Mouse (Mus musculus) midbrain, embryonic 15.5 days (tissue): Measurements from ENCODE around the gene Gns. TPM values are rescaled to one million over a fixed set of nuclear protein-coding genes. Genes with fewer than 3 reads are reported as not detected.

Experiments
- ATAC-seq: fragments of 200-750 bp; cut with Nextera tagmentation; replicated peaks from 2 replicates; pipeline ENCODE4 v1.8.0; 2017; ENCODE audit warnings: moderate TSS enrichment
- H3K27ac ChIP-seq: fragments of 300-500 bp; sonication (generic); 2 replicates; pipeline ENCODE4 v1.5.1; 2015; ENCODE audit warnings: mild to moderate bottlenecking, inconsistent platforms
- H3K27me3 ChIP-seq: fragments of 300-500 bp; sonication (generic); replicated peaks from 2 replicates; pipeline ENCODE4 v1.6.1; 2015; ENCODE audit warnings: inconsistent platforms
- H3K36me3 ChIP-seq: fragments of 300-500 bp; sonication (generic); replicated peaks from 2 replicates; pipeline ENCODE4 v1.6.1; 2015; ENCODE audit warnings: inconsistent platforms
- H3K4me1 ChIP-seq: fragments of 300-500 bp; sonication (generic); 2 replicates; pipeline ENCODE4 v1.6.1; 2015; ENCODE audit warnings: inconsistent platforms
- H3K4me2 ChIP-seq: fragments of 300-500 bp; sonication (generic); 2 replicates; pipeline ENCODE4 v1.6.1; 2015; ENCODE audit warnings: inconsistent platforms, mild to moderate bottlenecking, moderate library complexity
- H3K4me3 ChIP-seq: fragments of 300-500 bp; sonication (generic); 2 replicates; pipeline ENCODE4 v1.5.1; 2015; ENCODE audit warnings: mild to moderate bottlenecking, inconsistent platforms
- H3K9ac ChIP-seq: fragments of 300-500 bp; sonication (generic); 2 replicates; pipeline ENCODE4 v1.6.1; 2015; ENCODE audit warnings: mild to moderate bottlenecking, inconsistent platforms
- H3K9me3 ChIP-seq: fragments of 300-500 bp; sonication (generic); 2 replicates; pipeline ENCODE4 v1.6.1; 2016; ENCODE audit warnings: inconsistent platforms
- WGBS: fragments of 180-500 bp; shearing (Covaris S2); methylation state at CpG from one replicate; pipeline ENCODE4 v1.1.7; 2015; ENCODE audit warnings: mixed read lengths; 5-methylcytosine and 5-hydroxymethylcytosine counted together
- polyA plus RNA-seq: library from polyadenylated mRNA; unstranded; fragments of >200 nt; fragmentation: Nextera tagmentation; extraction: Ambion mirVana; gene quantifications from 2 replicates; pipeline ENCODE4 v1.2.1, GENCODE M21; 2015

The Gns gene
- polyA plus RNA-seq, 1 experiment from 2014 or later: 38.8 TPM

DNA sequence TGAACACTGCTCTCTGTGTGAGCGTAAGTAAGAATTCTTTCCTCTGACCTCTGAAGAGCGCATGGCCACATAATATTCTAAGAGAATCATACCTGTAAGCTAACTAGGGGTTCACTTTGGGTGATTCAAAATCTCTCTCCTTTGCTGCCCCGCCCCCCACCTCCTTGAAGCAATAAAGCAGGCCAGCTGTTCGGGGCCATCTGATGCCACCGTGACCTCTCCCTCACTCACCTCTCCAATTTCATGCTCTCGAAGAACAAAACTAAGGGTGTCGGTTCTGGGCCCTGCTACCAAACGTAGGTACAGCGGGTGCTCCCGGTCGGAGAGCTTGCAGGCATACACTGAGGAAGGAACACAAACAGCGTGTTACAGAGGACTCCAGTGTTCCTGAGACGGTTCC is 49.2 kb downstream of the Gns start:
- WGBS: 92% methylated on average over 13 of the region's 13 CpGs
- no peak overlapping the region for H3K9ac ChIP-seq
- H3K4me1 ChIP-seq: 0 out of 2 replicates have a peak, but pooled peaks cover 4% of the 10 kb centered on the region
- H3K9me3 ChIP-seq: no peaks in the 10 kb centered on the region
- no peak overlapping the region for H3K4me3 ChIP-seq
- ATAC-seq: no peak
- H3K36me3 ChIP-seq: no peaks in the 10 kb centered on the region
- H3K4me2 ChIP-seq: no peak overlapping the region
- no peak overlapping the region for H3K27ac ChIP-seq
- no peaks in the 10 kb centered on the region for H3K27me3 ChIP-seq

DNA sequence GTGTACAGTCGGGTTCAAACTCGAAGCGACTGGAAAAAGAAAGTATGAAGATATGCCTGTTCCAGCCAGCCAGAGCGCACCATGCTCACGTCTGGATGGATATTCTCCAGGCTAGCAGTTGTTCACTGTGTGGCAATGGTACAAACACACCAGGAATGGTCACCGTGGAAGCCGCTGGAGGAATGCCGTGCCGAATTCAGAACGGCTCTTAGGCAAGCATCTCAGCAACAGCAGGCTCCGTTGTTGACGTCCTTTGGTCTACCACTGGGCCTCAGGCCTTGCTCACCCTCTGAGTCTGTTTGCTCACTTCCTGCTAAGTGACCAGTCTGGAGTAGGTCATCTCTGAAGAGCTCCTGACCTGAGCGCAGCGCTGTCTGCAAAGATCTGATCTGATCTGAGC is 53.9 kb downstream of the Gns start:
- no peak overlapping the region for H3K4me3 ChIP-seq
- no peak overlapping the region for H3K4me2 ChIP-seq

DNA sequence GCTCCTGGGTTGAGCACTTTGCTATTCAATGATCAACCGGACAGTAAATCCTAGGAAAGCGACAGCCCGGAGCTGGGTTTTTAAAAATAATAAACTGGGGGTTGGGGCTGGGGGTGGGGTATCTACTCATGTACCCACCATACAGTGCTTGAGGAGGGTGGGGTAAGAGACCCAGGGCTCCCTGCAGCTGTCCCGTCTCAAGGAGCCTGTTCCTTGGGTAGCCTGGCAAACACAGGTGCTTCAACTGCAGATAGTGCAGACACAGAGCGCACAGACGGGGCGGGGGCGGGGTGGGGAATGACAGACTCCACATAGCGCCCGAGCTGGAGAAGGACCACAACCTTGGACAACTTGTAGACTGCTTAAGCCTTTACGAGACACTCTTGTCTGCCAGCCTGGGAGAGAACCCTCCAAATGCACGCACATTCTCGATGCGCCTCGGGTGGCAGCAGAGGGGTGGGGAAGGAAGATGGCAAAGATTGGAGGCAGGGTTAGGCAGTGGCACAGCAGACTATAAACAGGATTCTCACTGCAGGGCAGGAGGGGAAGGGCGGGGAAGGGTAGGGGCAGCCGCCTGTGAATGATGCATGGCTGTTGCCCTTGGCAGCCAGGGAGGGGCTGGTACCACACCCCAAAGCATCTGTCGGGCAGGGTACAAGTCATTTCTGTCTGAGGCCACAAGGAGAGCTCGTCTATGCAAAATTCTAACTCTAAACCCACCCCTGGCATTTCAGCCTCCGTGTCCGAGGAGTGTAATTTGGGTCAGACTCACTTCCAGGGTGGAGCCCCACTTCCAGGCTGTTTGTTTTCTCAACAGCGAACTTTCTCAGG is 55.0 kb downstream of the Gns start:
- Histone ChIP-seq H3K27me3 (no peaks in the 10 kb centered on the region), H3K36me3 (no peaks in the 10 kb centered on the region), H3K4me3 (no peak overlapping the region), H3K9ac (no peak overlapping the region), H3K4me2 (no peak overlapping the region), H3K4me1 (peaks cover 21% of the 10 kb centered on the region), H3K9me3 (no peaks in the 10 kb centered on the region), H3K27ac (no peak overlapping the region)
- ATAC-seq: no peak
- WGBS: 73% methylated on average over 22 of the region's 22 CpGs

More for the DNA sequence above, 53.9 kb downstream of the Gns start:
- Histone ChIP-seq H3K27me3 (no peaks in the 10 kb centered on the region), H3K9me3 (no peaks in the 10 kb centered on the region), H3K9ac (no peak overlapping the region), H3K36me3 (no peaks in the 10 kb centered on the region), H3K27ac (no peak overlapping the region), H3K4me1 (peaks cover 17% of the 10 kb centered on the region)
- ATAC-seq: no peak
- 75% methylated on average over 14 of the region's 14 CpGs for WGBS

DNA sequence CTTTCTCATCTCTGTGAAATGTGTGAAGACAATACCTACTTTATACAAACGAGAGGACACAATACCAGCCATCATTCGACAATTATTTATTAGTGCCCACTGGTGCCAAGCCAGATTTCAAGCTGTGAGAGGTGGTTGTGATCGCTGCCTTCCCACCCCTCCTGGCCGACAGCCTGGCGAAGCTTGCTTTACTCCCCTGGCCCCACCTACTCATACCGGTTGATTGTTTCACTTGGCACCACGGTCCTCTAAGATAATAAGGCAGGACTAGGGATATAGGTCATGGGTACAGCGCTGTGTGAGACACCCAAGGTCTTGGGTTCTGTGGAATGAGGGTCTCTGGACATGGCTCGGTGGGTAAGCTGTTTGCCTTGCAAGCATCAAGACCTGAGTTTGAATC is 56.1 kb downstream of the Gns start:
- ATAC-seq: no peak
- Histone ChIP-seq H3K4me2 (no peak overlapping the region), H3K27ac (no peak overlapping the region), H3K4me3 (no peak overlapping the region), H3K27me3 (no peaks in the 10 kb centered on the region), H3K9ac (no peak overlapping the region), H3K9me3 (no peaks in the 10 kb centered on the region), H3K36me3 (no peaks in the 10 kb centered on the region), H3K4me1 (peaks cover 21% of the 10 kb centered on the region)
- 78% methylated on average over 9 of the region's 9 CpGs for WGBS

DNA sequence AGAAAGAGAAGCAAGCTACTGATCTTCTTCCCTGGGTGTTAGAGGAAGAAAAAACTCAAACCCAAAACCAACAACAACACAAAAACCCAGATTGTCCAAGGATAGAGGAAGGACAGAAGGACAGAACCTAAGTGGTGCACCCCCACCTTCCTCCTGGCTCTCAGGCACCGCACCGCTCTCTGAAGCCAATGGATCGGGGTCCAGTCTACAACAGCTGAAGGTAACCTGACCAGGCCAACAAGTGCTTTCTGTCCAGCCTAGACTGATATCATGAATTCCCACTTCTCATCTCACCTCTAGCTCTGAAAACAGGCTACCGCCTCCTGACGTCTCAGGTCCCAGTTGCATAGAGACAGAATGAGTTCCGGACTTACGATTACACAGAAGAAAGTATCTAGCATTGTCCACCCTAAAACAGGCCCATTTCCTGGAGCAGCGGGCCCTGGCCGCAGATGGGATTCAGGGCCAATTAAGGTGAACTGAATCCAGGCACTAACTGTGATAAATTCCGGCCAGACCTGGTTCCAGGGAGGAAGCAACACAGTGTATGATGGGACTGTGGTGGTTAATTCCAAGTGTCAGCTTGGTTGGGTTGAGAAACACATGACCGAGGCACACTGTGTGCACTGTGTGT is 56.9 kb downstream of the Gns start:
- 93% methylated on average over 11 of the region's 11 CpGs for WGBS

DNA sequence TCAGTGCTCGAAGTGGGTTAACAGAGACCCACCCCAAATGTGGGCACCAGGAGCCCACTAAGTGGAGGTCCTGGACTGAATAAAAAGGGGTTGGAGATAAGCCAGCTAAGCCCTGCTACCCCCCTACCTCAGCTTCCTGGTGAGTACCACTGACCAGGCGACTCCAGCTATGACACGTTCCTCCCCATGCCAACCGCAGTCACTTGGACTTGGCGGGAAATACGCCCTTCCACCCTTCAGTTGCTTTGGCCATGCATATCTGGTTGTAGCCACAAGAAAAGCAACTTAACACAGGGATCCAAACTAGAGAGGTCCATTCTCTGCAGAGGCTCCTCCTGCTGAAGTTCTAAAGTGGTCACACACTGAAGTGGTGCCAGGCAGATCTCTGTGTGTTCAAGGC is 57.4 kb downstream of the Gns start:
- H3K27ac ChIP-seq: no peak overlapping the region
- no peak overlapping the region for H3K4me3 ChIP-seq
- peaks cover 17% of the 10 kb centered on the region for H3K4me1 ChIP-seq
- no peak for ATAC-seq
- no peak overlapping the region for H3K9ac ChIP-seq
- 93% methylated on average over 6 of the region's 6 CpGs for WGBS
- no peaks in the 10 kb centered on the region for H3K36me3 ChIP-seq
- H3K4me2 ChIP-seq: no peak overlapping the region
- H3K27me3 ChIP-seq: no peaks in the 10 kb centered on the region
- H3K9me3 ChIP-seq: no peaks in the 10 kb centered on the region

More for the DNA sequence above, 56.9 kb downstream of the Gns start:
- Histone ChIP-seq H3K4me3 (no peak overlapping the region), H3K36me3 (no peaks in the 10 kb centered on the region), H3K4me2 (no peak overlapping the region), H3K4me1 (peaks cover 18% of the 10 kb centered on the region), H3K27ac (no peak overlapping the region), H3K9ac (no peak overlapping the region), H3K9me3 (no peaks in the 10 kb centered on the region), H3K27me3 (no peaks in the 10 kb centered on the region)
- ATAC-seq: no peak

DNA sequence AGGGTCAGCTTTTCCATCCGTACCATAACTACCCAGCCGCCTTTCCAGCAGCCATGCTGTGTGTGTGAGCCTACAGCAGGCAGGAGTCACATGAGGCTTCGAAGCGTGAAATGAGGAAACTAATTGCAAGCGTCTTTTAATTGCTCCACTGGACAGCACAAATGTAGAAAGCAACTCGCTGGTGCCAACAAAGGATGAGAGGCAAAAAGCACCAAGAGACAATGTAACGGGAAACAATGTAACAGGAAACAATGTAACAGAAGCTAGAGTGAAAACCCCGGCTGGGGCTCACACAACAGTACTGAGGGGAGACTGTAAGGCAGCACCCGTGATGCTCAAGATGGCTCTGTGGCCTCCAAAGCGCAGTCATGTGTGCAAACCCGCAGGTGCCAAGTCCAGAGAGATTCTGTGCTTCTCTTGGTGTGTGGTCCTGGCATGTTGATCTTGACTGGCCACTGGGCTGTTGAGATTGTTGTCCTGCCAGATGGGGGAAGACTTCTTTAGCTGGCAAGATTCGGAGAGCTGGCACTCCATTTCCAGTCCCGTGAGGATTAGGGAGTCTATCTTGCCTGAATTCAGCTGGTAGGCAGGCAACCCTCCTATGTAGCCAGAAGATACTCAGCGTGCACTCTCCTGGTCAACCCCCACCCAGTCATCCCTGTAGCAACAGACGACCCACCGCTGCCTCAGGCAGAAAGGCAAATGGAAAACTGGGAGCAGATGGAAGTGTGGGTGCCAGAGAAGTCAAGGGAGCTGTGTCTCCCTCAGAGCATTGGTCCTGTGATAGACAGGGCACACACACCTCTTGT is 58.9 kb downstream of the Gns start:
- 34% methylated on average over 16 of the region's 16 CpGs for WGBS
- no peaks in the 10 kb centered on the region for H3K36me3 ChIP-seq
- H3K9me3 ChIP-seq: no peaks in the 10 kb centered on the region
- no peaks in the 10 kb centered on the region for H3K27me3 ChIP-seq
- no peak overlapping the region for H3K4me3 ChIP-seq
- H3K27ac ChIP-seq: peak overlapping the region; percentile 45
- peaks cover 17% of the 10 kb centered on the region for H3K4me1 ChIP-seq
- no peak; the same call in 1 of the 2 replicates for ATAC-seq
- no peak overlapping the region for H3K9ac ChIP-seq
- no peak overlapping the region for H3K4me2 ChIP-seq

DNA sequence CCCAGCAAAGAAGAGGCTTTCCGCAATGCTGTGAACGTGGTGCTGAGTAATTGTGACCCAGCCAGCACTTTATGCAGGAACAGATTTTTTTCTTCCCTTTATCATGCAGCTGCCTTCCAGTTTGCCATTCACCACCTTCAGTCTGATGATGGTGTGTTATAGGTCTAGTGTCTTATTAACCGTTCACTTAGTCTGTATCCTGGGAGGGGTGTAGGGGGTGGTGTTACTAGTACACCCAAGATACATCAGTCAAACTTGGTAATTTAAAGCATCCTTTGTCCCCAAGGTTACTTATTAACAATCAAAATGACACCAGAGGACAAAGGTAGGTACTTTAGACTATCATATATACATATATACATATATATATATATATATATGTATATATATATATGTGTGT is 59.6 kb downstream of the Gns start:
- WGBS: 73% methylated on average over 3 of the region's 3 CpGs
- Histone ChIP-seq H3K4me1 (peaks cover 17% of the 10 kb centered on the region), H3K9ac (no peak overlapping the region), H3K27ac (no peak overlapping the region), H3K4me2 (no peak overlapping the region), H3K27me3 (no peaks in the 10 kb centered on the region), H3K4me3 (no peak overlapping the region), H3K9me3 (no peaks in the 10 kb centered on the region), H3K36me3 (no peaks in the 10 kb centered on the region)
- no peak for ATAC-seq

DNA sequence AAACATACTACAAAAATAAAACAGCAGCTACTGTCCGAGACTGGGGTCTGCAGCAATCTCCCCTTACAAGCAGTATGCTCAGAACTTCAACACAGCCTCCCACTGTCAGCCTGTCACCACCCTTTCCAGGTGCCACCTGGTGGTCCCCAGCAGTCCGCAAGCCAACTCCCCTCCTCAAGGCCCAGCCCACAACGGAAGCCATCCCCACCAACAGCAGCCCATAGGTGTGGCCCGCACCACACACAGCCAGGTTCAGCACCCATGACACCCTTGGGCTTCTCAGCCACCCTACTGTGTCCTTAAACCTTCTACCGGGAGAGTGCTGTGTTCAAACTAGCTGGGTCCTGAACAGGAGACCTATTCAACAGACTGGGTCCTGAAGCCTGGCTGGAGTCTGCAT is 60.2 kb downstream of the Gns start:
- no peak overlapping the region for H3K27ac ChIP-seq
- H3K4me2 ChIP-seq: no peak overlapping the region
- WGBS: 93% methylated on average over 5 of the region's 5 CpGs
- no peaks in the 10 kb centered on the region for H3K9me3 ChIP-seq
- H3K27me3 ChIP-seq: no peaks in the 10 kb centered on the region
- H3K9ac ChIP-seq: no peak overlapping the region
- H3K4me3 ChIP-seq: no peak overlapping the region
- no peak for ATAC-seq
- peaks cover 18% of the 10 kb centered on the region for H3K4me1 ChIP-seq
- no peaks in the 10 kb centered on the region for H3K36me3 ChIP-seq

DNA sequence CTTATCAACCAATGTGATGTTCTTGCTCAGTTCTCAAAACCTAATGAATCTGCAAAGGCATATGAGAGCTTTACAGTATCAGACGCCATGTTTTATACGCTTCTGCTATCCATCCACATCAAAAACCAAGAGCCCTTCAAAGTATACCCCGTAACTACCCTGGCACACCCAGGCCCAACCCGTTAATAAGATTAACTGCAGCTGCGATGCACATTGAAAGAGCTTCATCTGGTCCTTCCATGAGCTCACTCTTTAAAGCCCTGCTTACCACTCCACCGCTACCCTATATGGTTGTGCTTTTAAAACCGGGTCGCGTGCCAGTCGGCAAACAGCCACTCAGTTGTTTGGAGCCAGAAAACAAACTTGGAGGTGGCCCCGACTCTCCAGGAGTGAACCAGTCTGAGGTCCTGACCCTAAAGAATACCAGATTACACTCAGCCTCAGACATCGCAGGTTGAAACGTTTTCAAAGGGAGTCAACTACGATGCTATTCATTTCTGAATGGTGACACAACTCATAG is 60.7 kb downstream of the Gns start:
- H3K4me1 ChIP-seq: peaks cover 18% of the 10 kb centered on the region
- H3K27me3 ChIP-seq: no peaks in the 10 kb centered on the region
- H3K4me2 ChIP-seq: no peak overlapping the region
- H3K9ac ChIP-seq: no peak overlapping the region
- H3K4me3 ChIP-seq: no peak overlapping the region
- H3K36me3 ChIP-seq: no peaks in the 10 kb centered on the region
- no peaks in the 10 kb centered on the region for H3K9me3 ChIP-seq
- WGBS: 81% methylated on average over 14 of the region's 14 CpGs
- no peak for ATAC-seq
- H3K27ac ChIP-seq: no peak overlapping the region

DNA sequence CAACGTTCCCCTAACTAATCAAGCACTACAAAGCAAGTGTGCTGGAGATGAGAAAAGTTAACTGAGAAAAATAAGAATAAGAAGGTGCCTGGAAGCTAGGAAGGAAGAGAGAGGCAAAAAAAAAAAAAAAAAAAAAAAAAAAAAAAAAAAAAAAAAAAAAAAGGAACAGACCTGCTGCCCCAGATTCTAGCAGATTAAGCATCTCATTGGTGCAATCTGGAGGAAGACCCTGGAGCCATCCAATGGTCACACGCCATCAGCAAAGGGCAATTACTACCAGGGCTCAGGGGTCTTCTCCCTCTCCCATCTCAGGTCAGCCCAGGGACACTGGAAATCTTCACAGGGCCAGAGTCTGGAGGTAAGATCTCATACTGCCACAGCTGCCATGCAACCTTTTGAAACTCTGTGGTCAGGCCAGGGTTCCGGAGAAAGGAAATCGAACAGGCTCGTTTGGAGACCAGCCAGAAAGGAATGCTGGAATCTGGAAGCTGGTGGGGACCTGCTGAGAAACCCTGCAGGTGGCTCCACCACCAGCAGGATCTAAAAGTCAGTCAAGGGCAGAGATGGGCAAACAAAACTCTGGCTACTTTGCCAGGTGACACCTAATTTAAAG is 61.7 kb downstream of the Gns start:
- ATAC-seq: no peak
- no peak overlapping the region for H3K9ac ChIP-seq
- no peak overlapping the region for H3K4me2 ChIP-seq
- H3K27me3 ChIP-seq: no peaks in the 10 kb centered on the region
- no peaks in the 10 kb centered on the region for H3K36me3 ChIP-seq
- H3K4me1 ChIP-seq: peaks cover 18% of the 10 kb centered on the region
- 45% methylated on average over 5 of the region's 5 CpGs for WGBS
- no peak overlapping the region for H3K4me3 ChIP-seq
- no peaks in the 10 kb centered on the region for H3K9me3 ChIP-seq
- H3K27ac ChIP-seq: no peak overlapping the region

DNA sequence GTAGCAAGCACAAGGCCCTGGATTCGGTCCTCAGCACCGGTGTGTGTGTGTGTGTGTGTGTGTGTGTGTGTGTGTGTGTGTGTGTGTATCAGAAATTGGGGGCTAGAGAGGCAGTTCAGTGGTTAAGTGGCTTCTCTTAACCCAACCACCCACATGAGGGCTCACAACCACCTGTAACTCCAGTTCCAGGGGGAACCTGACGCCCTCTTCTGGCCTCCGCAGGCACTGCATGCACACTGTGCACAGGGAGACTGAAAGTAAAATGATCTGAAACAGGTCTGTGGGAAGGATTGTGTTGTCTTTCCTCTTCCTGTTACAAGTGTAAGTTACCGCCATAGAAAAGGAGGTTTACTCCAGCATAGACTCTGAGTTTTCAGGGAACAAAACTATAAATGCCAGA is 62.2 kb downstream of the Gns start:
- Histone ChIP-seq H3K9me3 (no peaks in the 10 kb centered on the region), H3K9ac (no peak overlapping the region), H3K27ac (no peak overlapping the region), H3K36me3 (no peaks in the 10 kb centered on the region), H3K4me1 (peaks cover 18% of the 10 kb centered on the region), H3K27me3 (no peaks in the 10 kb centered on the region), H3K4me3 (no peak overlapping the region), H3K4me2 (no peak overlapping the region)
- ATAC-seq: no peak
- WGBS: 63% methylated on average over 5 of the region's 5 CpGs
